Mouse (Mus musculus): ENCODE measurements around the gene Slc16a14. TPM values are rescaled to one million over a fixed set of nuclear protein-coding genes. Genes with fewer than 3 reads are reported as not detected.

Slc16a14 gene
- polyA plus RNA-seq, 1 experiment: 4.7 TPM

DNA sequence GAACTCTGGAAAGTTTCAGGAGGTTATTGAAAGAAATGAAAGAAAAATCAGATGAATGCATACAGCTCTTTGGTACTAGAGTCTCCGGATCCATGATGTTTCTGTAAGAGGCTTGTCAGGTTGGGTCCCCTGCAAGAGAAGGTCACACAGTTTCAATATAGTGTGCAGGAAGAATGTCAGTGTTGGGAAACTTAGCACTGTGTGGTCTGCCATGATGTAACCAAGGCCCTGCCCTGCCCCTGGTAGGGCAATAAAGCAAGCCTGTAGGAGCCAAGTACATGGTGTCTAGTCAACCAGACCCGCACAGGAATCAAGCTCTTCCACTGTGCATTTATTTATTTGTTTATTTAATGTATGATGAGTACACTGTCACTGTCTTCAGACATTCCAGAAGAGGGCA is 5.4 kb upstream of the Slc16a14 start:
- Histone ChIP-seq H3K4me3 (ENCODE audit: insufficient read depth, low read length) (no peak overlapping the region), H3K4me1 (ENCODE audit: control insufficient read depth, insufficient read depth, low read length) (no peaks in the 10 kb centered on the region), H3K27ac (ENCODE audit: insufficient read depth, low read length) (no peak overlapping the region)
- no peak for TF ChIP-seq POLR2A (IDR thresholded peaks at IDR 0.05; ENCODE audit: extremely low read depth, insufficient read depth, low read length)
- no peak for TF ChIP-seq CTCF (IDR thresholded peaks at IDR 0.05; ENCODE audit: extremely low read depth, insufficient read depth, low read length)

DNA sequence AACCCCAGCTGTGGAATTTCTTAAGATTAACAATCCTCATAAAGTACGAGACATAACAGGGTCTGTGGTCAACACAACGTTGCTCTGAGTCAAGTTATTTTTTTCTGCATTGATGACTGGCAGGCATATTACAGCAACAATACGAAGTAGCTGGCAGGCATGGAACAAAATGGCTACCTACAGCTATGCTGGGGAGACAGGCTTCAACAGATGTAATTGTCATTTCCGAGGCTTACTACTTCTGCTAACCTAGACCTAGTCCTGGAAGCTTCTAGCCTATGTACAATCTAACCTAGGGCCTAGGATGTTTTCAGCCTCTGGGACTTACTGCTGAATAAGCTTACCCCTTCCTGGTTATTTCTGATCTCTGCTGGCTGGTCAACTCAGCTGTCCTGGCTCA is 4.5 kb upstream of the Slc16a14 start:
- Histone ChIP-seq H3K4me3 (ENCODE audit: insufficient read depth, low read length) (no peak overlapping the region), H3K27ac (ENCODE audit: insufficient read depth, low read length) (no peak overlapping the region), H3K4me1 (ENCODE audit: control insufficient read depth, insufficient read depth, low read length) (no peaks in the 10 kb centered on the region)
- TF ChIP-seq CTCF (IDR thresholded peaks at IDR 0.05; ENCODE audit: extremely low read depth, insufficient read depth, low read length) (no peak), POLR2A (IDR thresholded peaks at IDR 0.05; ENCODE audit: extremely low read depth, insufficient read depth, low read length) (no peak)

DNA sequence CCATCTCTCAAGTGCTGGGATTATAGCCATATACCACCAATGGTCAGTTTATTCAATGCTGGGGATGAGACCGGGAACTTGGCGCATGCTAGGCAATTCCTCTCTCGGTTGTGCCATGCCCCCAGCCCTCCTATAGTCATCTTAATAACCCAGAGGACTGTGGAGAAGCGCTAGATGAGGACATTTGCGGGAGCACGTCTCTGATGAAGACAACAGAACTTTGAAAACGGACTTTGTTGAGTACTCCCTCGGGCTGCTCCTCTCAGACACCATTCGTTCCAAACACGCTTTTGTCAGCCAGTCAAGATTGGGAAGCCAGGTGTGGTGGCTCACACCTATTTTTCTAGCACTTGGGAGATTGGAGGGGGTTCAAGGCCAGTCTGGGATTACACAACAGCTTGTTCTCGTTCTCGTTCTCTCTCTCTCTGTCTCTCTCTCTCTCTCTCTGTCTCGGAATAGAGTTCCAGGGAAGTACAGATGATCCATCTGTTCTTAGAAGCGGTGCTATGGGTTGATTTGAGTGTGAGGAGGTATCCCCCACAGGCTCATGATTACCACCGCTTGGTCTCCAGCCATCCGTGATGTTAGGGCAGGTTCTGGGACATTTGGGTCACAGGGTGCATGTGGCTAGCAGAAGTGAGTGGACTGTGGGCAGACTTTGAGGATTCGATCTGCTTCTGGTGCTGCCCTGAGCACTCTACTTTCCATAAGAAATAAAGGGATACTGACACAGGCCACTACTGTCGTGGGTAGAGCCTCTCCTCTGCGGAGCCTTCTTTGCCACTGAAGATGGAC is 2.0 kb upstream of the Slc16a14 start:
- no peak for TF ChIP-seq POLR2A (IDR thresholded peaks at IDR 0.05; ENCODE audit: extremely low read depth, insufficient read depth, low read length)
- TF ChIP-seq CTCF (IDR thresholded peaks at IDR 0.05; ENCODE audit: extremely low read depth, insufficient read depth, low read length): no peak
- Histone ChIP-seq H3K4me3 (ENCODE audit: insufficient read depth, low read length) (no peak overlapping the region), H3K4me1 (ENCODE audit: control insufficient read depth, insufficient read depth, low read length) (no peaks in the 10 kb centered on the region), H3K27ac (ENCODE audit: insufficient read depth, low read length) (no peak overlapping the region)

DNA sequence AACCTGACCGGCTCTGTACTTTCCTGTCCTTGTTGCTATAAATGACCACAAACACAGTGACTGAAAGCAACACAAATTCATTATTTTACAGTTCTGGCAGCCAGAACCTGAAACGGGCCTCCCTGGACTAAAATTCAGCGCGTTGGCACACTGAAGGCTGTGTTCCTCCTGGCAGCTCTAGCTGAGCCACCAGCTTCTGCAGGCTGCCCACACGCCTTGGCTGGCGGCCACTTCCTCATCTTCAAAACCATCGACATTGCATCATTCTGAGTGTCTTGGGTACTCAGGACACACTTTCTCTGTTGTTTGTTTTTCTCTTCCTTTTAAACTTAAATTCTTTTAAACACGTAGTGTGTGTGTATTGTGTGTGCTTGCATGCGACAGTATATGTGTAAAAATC is 734 bp upstream of the Slc16a14 start:
- Histone ChIP-seq H3K4me3 (ENCODE audit: insufficient read depth, low read length) (no peak overlapping the region), H3K4me1 (ENCODE audit: control insufficient read depth, insufficient read depth, low read length) (no peaks in the 10 kb centered on the region), H3K27ac (ENCODE audit: insufficient read depth, low read length) (no peak overlapping the region)
- no peak for TF ChIP-seq CTCF (IDR thresholded peaks at IDR 0.05; ENCODE audit: extremely low read depth, insufficient read depth, low read length)
- TF ChIP-seq POLR2A (IDR thresholded peaks at IDR 0.05; ENCODE audit: extremely low read depth, insufficient read depth, low read length): 0 out of 2 replicates have a peak, but pooled peaks have one; percentile 15

DNA sequence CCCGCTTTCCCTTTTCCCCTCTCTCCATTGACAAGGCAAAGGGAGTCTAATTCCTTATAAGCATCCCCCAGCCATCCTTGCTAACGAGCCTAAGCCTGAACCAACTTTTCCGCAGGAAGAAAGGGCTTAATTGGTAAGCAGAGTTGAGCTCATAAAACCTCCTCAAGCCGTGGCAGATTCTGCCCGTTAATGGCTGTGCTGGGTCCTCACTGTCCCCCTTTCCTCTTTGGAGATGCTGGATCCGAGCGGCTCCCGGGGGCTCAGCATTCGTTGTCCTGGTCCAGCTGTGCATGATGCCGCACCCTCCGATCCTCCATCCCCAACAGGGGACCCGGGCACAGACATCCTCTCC is 807 bp downstream of the Slc16a14 start:
- Histone ChIP-seq H3K4me3 (ENCODE audit: insufficient read depth, low read length) (peak overlapping the region; percentile 69), H3K4me1 (ENCODE audit: control insufficient read depth, insufficient read depth, low read length) (no peaks in the 10 kb centered on the region), H3K27ac (ENCODE audit: insufficient read depth, low read length) (peak overlapping the region; percentile 80; the same call in 1 of the 2 replicates)
- TF ChIP-seq POLR2A (IDR thresholded peaks at IDR 0.05; ENCODE audit: extremely low read depth, insufficient read depth, low read length) (no peak), CTCF (IDR thresholded peaks at IDR 0.05; ENCODE audit: extremely low read depth, insufficient read depth, low read length) (no peak)

- H3K27ac ChIP-seq (ENCODE audit: insufficient read depth, low read length): no peak overlapping the region
- peak; percentile 66 for TF ChIP-seq CTCF (IDR thresholded peaks at IDR 0.05; ENCODE audit: extremely low read depth, insufficient read depth, low read length)
- TF ChIP-seq POLR2A (IDR thresholded peaks at IDR 0.05; ENCODE audit: extremely low read depth, insufficient read depth, low read length): no peak
- peak overlapping the region; percentile 69 for H3K4me3 ChIP-seq (ENCODE audit: insufficient read depth, low read length)
- H3K4me1 ChIP-seq (ENCODE audit: control insufficient read depth, insufficient read depth, low read length): no peaks in the 10 kb centered on the region
Measured at GRCm38 (mm10) chr1:84933472-84934150, 1.3 kb downstream of the Slc16a14 start.

- no peak for TF ChIP-seq CTCF (IDR thresholded peaks at IDR 0.05; ENCODE audit: extremely low read depth, insufficient read depth, low read length)
- TF ChIP-seq POLR2A (IDR thresholded peaks at IDR 0.05; ENCODE audit: extremely low read depth, insufficient read depth, low read length): no peak
- H3K4me1 ChIP-seq (ENCODE audit: control insufficient read depth, insufficient read depth, low read length): no peaks in the 10 kb centered on the region
- H3K4me3 ChIP-seq (ENCODE audit: insufficient read depth, low read length): no peak overlapping the region
- H3K27ac ChIP-seq (ENCODE audit: insufficient read depth, low read length): no peak overlapping the region
Measured at GRCm38 (mm10) chr1:84925599-84925998, 9.3 kb downstream of the Slc16a14 start.

DNA sequence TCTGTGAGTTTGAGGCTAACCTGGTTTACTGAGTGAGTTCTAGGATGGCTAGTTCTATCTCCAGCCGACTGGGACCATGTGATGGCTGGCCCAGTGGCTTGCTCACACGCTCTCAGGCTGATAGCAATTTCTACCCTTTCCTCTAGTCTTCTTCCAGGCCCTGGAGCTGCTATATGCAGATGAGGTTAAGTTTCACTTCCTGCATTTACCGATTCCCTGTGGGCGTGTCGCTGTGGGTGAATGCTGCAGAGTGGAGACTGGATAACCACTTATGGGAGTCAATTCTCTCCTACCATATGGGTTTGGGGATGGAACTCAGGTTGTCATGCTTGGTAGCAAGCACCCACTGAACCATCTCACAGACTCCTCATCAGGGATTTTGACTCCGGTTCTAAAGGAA is 10.8 kb downstream of the Slc16a14 start:
- H3K4me3 ChIP-seq (ENCODE audit: insufficient read depth, low read length): no peak overlapping the region

DNA sequence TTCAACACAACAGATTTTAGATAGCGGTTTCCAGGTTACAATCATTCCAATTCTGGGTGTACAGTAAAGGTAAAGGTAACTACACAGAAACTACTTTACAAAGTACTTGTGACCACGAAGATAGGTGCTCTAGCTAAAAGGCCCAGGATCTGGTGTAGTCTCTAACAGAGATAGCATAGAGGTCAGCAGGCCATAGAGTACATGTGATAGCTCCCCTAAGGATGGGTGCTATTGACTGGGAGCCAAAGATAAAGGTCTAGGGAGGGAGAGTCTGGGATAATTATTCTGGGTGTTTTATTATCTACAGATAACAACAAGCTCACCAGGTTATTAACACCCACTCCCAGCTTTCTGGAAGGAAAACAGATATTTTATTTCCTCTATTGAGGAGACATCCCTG is 11.5 kb downstream of the Slc16a14 start:
- no peak for TF ChIP-seq CTCF (IDR thresholded peaks at IDR 0.05; ENCODE audit: extremely low read depth, insufficient read depth, low read length)
- no peak for TF ChIP-seq POLR2A (IDR thresholded peaks at IDR 0.05; ENCODE audit: extremely low read depth, insufficient read depth, low read length)
- H3K27ac ChIP-seq (ENCODE audit: insufficient read depth, low read length): no peak overlapping the region
- H3K4me1 ChIP-seq (ENCODE audit: control insufficient read depth, insufficient read depth, low read length): no peaks in the 10 kb centered on the region
- H3K4me3 ChIP-seq (ENCODE audit: insufficient read depth, low read length): no peak overlapping the region

More for the DNA sequence above, 10.8 kb downstream of the Slc16a14 start:
- no peak overlapping the region for H3K27ac ChIP-seq (ENCODE audit: insufficient read depth, low read length)
- TF ChIP-seq CTCF (IDR thresholded peaks at IDR 0.05; ENCODE audit: extremely low read depth, insufficient read depth, low read length): no peak
- TF ChIP-seq POLR2A (IDR thresholded peaks at IDR 0.05; ENCODE audit: extremely low read depth, insufficient read depth, low read length): no peak
- no peaks in the 10 kb centered on the region for H3K4me1 ChIP-seq (ENCODE audit: control insufficient read depth, insufficient read depth, low read length)

GRCm38 (mm10) chr1:84918865-84919264 is 16.1 kb downstream of the Slc16a14 start:
- H3K4me3 ChIP-seq (ENCODE audit: insufficient read depth, low read length): no peak overlapping the region
- TF ChIP-seq CTCF (IDR thresholded peaks at IDR 0.05; ENCODE audit: extremely low read depth, insufficient read depth, low read length) (no peak), POLR2A (IDR thresholded peaks at IDR 0.05; ENCODE audit: extremely low read depth, insufficient read depth, low read length) (no peak)

More at GRCm38 (mm10) chr1:84918865-84919264, 16.1 kb downstream of the Slc16a14 start:
- Histone ChIP-seq H3K4me1 (ENCODE audit: control insufficient read depth, insufficient read depth, low read length) (no peaks in the 10 kb centered on the region), H3K27ac (ENCODE audit: insufficient read depth, low read length) (no peak overlapping the region)

Measured in cortical plate, adult 2 months (tissue).